Mouse (Mus musculus) adrenal gland, adult (tissue): ENCODE measurements at regions not wholly inside any gene's neighbourhood (a gene's known extent, or its start where the extent isn't known, plus 50 kb on each side); places are given as distances from the start of the nearest gene placed in this dataset.

Source experiments
- DNase-seq, 2 experiments: peaks; one replicate each; pipeline ENCODE4 v3.0.0; 2022 to 2023; ENCODE audit warnings: low spot score in 1 of 2; ENCODE audit not compliant: inconsistent age in 2 of 2

DNA sequence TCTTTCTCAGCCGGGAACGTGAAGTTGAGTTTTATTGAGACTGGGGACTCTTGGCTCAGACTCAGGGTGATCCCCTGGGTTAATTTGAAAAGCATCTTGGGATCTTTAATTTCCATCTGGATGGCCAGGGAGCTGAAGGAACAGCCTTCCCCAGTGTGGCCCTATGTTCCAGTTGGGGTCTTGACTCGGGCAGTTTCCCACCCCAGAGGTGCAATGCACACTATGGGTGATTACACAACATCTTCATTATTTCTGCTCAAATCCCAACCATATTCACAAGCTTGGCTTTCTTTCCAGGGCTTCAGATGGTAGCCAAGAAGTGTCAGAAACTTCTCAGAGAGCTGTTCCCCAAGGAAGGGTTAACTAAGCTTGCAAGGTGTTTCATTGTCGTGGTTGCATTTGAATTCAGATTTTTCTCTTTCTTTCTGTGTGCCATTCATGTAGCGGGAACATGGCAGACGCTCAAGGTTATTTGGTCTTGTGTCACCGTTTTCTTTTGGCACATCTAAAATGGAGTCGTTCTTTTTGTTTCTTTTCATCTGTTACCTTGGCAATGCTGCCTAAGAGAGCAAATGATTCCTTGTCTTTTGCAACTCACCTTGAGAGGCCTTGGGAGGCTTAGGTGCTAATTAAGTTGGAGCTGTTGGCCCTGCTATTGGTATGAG, 179.5 kb downstream of the Fam169b start:
- DNase-seq = no peak

DNA sequence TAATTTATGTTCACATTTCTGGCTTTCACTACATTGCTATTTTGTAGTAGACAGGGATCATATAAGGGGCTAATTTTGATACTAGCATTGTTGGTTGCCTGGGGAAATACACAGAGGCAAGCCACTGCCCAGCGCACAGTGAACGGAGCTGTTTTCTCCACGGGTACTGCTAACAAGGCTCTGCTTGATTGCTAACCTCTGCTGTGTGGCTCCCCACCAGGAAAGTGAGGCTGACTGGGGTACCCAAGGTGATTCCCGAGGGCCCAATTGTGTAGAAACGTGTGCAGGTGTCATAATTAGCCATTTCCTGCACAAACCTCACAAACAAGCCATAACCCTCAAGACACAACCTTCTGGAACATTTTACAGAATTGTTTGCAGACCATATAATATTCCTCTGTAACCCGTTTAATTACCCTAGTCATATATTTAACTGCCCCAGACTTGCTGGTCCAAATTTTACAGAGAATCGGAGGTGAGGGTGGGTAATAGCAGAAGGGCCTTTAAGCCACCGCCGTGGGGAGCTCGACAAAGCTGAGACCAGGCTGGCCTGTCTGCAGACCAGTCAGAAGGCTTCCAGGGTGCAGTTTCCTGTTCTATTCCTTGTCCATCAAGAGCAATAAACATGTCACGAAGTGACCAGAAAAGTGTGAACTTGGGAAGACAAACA, 170.9 kb downstream of the Fam169b start:
- no peak for DNase-seq

DNA sequence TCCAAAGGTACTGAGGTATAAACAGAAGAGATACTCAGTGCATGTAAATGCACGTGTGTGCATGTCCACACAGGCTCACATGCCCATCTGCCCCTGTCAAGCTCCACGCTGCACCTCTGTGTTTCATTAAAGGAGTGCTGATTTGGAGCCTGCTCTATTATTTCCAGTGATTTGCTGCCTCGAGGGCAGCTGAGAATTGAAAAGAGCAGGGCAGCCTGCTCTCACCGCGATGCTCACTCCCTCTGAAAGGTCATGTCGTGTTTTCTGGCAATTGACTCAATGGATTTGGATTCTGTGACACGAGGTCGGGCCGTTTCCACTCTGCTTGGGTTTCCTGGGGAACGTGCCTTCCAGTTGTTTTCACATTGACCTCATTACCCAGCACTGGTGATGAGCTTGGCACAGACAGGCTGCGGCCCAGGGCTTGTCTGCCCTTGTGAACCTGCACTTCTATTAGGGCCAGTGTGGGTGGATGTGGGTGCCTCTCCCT, 167.1 kb downstream of the Fam169b start:
- DNase-seq = peak; percentile 15 to 40

DNA sequence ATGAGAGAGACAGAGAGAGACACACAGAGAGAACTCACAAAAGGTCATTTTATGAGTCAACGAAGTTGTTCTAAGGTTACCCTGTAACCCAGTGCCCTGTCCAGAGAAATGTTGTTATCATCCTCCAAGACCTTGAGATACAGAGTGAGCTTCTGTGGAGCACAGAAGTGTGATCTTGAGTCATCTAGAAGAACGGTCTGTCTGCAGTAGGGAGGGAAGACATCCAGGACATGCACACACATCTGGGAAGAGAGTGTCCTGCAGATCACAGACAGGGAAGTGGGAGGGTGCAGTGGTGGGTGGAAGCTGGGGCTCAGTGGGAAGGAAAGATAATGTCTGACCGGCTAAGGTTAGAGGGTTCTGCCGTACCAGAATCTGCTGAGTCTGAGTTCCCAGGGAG, 155.3 kb downstream of the Fam169b start:
- DNase-seq = peak; percentile 62 to 69

DNA sequence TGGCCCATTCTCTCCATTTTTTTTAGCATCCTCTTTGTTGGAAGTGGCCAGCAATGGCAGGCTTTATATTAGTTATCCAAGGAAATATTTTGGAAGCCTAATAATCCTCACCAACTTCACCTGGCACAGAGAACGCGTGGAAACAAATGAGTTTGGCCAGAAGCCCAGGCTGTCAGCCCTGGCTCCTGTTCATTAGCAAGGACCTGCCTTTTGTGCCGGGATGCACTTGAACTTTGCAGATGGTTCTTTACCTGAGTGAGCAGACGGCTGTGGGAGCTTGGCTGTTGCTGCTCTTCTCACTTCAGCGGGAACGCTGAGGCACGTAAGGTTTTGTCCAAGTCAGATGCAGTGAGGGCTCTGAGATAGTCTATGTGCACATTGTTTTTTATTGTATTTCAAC, 142.3 kb downstream of the Fam169b start:
- DNase-seq = no peak

DNA sequence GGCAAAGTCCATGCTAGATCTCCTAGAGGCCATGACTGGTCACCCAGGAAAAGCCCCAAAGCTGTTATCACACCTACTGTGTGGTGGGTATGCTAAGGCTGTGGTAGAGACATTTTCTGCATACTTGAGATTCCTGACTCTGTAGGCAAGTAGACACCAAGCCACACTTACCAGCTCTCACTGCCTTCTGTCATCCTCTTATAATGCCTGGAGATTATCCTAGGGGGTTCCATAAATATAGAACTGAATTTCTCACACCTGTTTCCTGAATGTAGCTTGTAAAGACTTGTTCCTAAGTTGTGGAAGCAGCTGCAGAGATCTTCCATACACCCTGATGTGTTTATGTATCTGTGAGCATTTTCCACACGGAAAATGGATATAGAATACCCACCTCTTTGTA, 139.1 kb downstream of the Fam169b start:
- DNase-seq = no peak
